26 mouse cellular contexts compared by ENCODE assay signal in genomic region chr4:149059713-149060112, GRCm38 (mm10). TPM values are rescaled to one million over a fixed set of nuclear protein-coding genes. Genes with fewer than 3 reads are reported as not detected.
DNase-seq lines count a peak whose midpoint lies in the region; ATAC-seq and TF ChIP-seq lines count a peak whose summit lies in the region.
"Had no signal": no experiment of that assay in that cellular context is flagged by ENCODE, and none has a peak within 500 bp of the region (broad histone marks: within the 10 kb centered on the region; RNA-seq: fewer than 3 reads in every experiment).

No protein-coding gene starts in this region.

- no peak for TF ChIP-seq POLR2A in liver, adult 2 months (IDR thresholded peaks at IDR 0.05; ENCODE audit: extremely low read depth, insufficient read depth, low read length)

- peak; percentile 61 for DNase-seq in gastrocnemius, adult 2 months
- no peak for DNase-seq in gastrocnemius, postnatal 14 days
- DNase-seq in liver, adult 2 months (ENCODE audit: extremely low read depth, low read depth, low spot score): peak; percentile 75
- no peak for DNase-seq in liver, embryonic 11.5 days (ENCODE audit: low spot score)
- DNase-seq: adrenal gland, adult 2 months; adrenal gland, postnatal 14 days; cerebellum, adult 11 months; cerebellum, adult 2 months; cerebellum, adult 9-11 months; cerebellum, postnatal 25 days; forebrain, postnatal 0 days; gastrocnemius, postnatal 10 days; heart, adult 2 months; heart, postnatal 10 days; heart, postnatal 36 days had no signal

- H3K4me3 ChIP-seq in gastrocnemius, adult 2 months: no peak overlapping the region
- H3K4me3 ChIP-seq in liver, adult 2 months (ENCODE audit: insufficient read depth, low read depth, low read length): no peak overlapping the region
- H3K4me3 ChIP-seq in liver, embryonic 11.5 days (ENCODE audit: low read depth, low read length): no peak overlapping the region
- no peak overlapping the region for H3K4me3 ChIP-seq in neural tube, embryonic 13.5 days
- no peak overlapping the region for H3K4me3 ChIP-seq in neural tube, embryonic 15.5 days (replicated peaks)
- H3K4me3 ChIP-seq: embryonic facial prominence, embryonic 12.5 days; embryonic facial prominence, embryonic 15.5 days; heart, adult 2 months; heart, embryonic 10.5 days; heart, embryonic 13.5 days had no signal

- H3K9me3 ChIP-seq in liver, embryonic 11.5 days (ENCODE audit: control insufficient read depth, low read length): no peaks in the 10 kb centered on the region
- H3K9me3 ChIP-seq in neural tube, embryonic 13.5 days: no peaks in the 10 kb centered on the region
- H3K9me3 ChIP-seq in neural tube, embryonic 15.5 days (replicated peaks): no peaks in the 10 kb centered on the region
- H3K9me3 ChIP-seq: embryonic facial prominence, embryonic 12.5 days; embryonic facial prominence, embryonic 15.5 days; heart, embryonic 10.5 days; heart, embryonic 13.5 days had no signal

- ATAC-seq in liver, embryonic 11.5 days (replicated peaks; ENCODE audit: low FRiP score): no peak
- ATAC-seq in neural tube, embryonic 13.5 days (ENCODE audit: low read depth): no peak
- ATAC-seq in neural tube, embryonic 15.5 days (ENCODE audit: low FRiP score): no peak
- ATAC-seq: CD4-positive, CD25-positive, alpha-beta regulatory T cell, adult 4 months; forebrain, embryonic 14.5 days; forebrain, postnatal 0 days; hindbrain, postnatal 0 days; intestine, postnatal 0 days had no signal

- H3K4me1 ChIP-seq in liver, adult 2 months (ENCODE audit: control insufficient read depth, insufficient read depth, low read length): peaks cover 5% of the 10 kb centered on the region
- H3K4me1 ChIP-seq in liver, embryonic 11.5 days (replicated peaks; ENCODE audit: control insufficient read depth, insufficient read depth, low read length): peaks cover 21% of the 10 kb centered on the region
- peaks cover 92% of the 10 kb centered on the region for H3K4me1 ChIP-seq in neural tube, embryonic 13.5 days (replicated peaks)
- H3K4me1 ChIP-seq in neural tube, embryonic 15.5 days: peaks cover 69% of the 10 kb centered on the region

- intact Hi-C loops in gastrocnemius, adult 2 months (cut with DNase I): no loop called here
- intact Hi-C loops in gastrocnemius, postnatal 14 days (cut with DNase I; ENCODE audit: low total_unique reads): loop anchor here (5.0 to 10.0 kb wide), 2 partner anchors 145 to 317 kb away; no protein-coding TSS in a partner anchor

- TF ChIP-seq CTCF in gastrocnemius, adult 2 months (IDR thresholded peaks at IDR 0.05): no peak
- no peak for TF ChIP-seq CTCF in liver, adult 2 months (IDR thresholded peaks at IDR 0.05; ENCODE audit: low read depth, low read length)

- no peak overlapping the region for H3K9ac ChIP-seq in liver, adult 2 months (ENCODE audit: low read depth, low read length)
- no peak overlapping the region for H3K9ac ChIP-seq in liver, embryonic 11.5 days (ENCODE audit: low read depth, low read length)
- H3K9ac ChIP-seq in neural tube, embryonic 13.5 days: no peak overlapping the region
- H3K9ac ChIP-seq in neural tube, embryonic 15.5 days (replicated peaks): no peak overlapping the region
- H3K9ac ChIP-seq: embryonic facial prominence, embryonic 12.5 days; embryonic facial prominence, embryonic 15.5 days; forebrain, postnatal 0 days; hindbrain, embryonic 14.5 days had no signal

- no peaks in the 10 kb centered on the region for H3K27me3 ChIP-seq in liver, adult 2 months (ENCODE audit: control insufficient read depth, insufficient read depth, low read length)
- no peaks in the 10 kb centered on the region for H3K27me3 ChIP-seq in liver, embryonic 11.5 days (replicated peaks; ENCODE audit: control insufficient read depth, insufficient read depth, low read length)
- H3K27me3 ChIP-seq in neural tube, embryonic 13.5 days: no peaks in the 10 kb centered on the region
- no peaks in the 10 kb centered on the region for H3K27me3 ChIP-seq in neural tube, embryonic 15.5 days (replicated peaks)
- H3K27me3 ChIP-seq: embryonic facial prominence, embryonic 12.5 days; embryonic facial prominence, embryonic 15.5 days; heart, embryonic 13.5 days had no signal

- WGBS in liver, adult 2 months: 46% methylated on average over 9 of the region's 9 CpGs
- WGBS in liver, embryonic 11.5 days: 87% methylated on average over 9 of the region's 9 CpGs
- WGBS in neural tube, embryonic 13.5 days: 93% methylated on average over 9 of the region's 9 CpGs
- 91% methylated on average over 9 of the region's 9 CpGs for WGBS in neural tube, embryonic 15.5 days

- H3K79me2 ChIP-seq in liver, adult 2 months (ENCODE audit: control insufficient read depth, insufficient read depth, low read length): peaks cover 43% of the 10 kb centered on the region

- H3K27ac ChIP-seq in gastrocnemius, adult 2 months: peak overlapping the region; percentile 16; the same call in 1 of the 2 replicates
- H3K27ac ChIP-seq in liver, adult 2 months (replicated peaks; ENCODE audit: insufficient read depth, low read depth, low read length): no peak overlapping the region
- H3K27ac ChIP-seq in liver, embryonic 11.5 days (ENCODE audit: low read depth, low read length): no peak overlapping the region
- H3K27ac ChIP-seq in neural tube, embryonic 13.5 days (replicated peaks): 0 out of 2 replicates have a peak overlapping the region, but pooled peaks have one; percentile 34
- H3K27ac ChIP-seq in neural tube, embryonic 15.5 days (replicated peaks): no peak overlapping the region
- H3K27ac ChIP-seq: embryonic facial prominence, embryonic 12.5 days; heart, adult 2 months; hindbrain, embryonic 14.5 days; hindbrain, postnatal 0 days had no signal

- H3K4me2 ChIP-seq in liver, embryonic 11.5 days: no peak overlapping the region
- H3K4me2 ChIP-seq in neural tube, embryonic 13.5 days: no peak overlapping the region
- no peak overlapping the region for H3K4me2 ChIP-seq in neural tube, embryonic 15.5 days
- H3K4me2 ChIP-seq: embryonic facial prominence, embryonic 12.5 days; embryonic facial prominence, embryonic 15.5 days; hindbrain, embryonic 14.5 days had no signal

- H3K36me3 ChIP-seq in liver, adult 2 months (ENCODE audit: control insufficient read depth, insufficient read depth, low read length): no peaks in the 10 kb centered on the region
- H3K36me3 ChIP-seq in liver, embryonic 11.5 days (ENCODE audit: control insufficient read depth, insufficient read depth, low read length): no peaks in the 10 kb centered on the region
- no peaks in the 10 kb centered on the region for H3K36me3 ChIP-seq in neural tube, embryonic 13.5 days
- no peaks in the 10 kb centered on the region for H3K36me3 ChIP-seq in neural tube, embryonic 15.5 days
- H3K36me3 ChIP-seq: embryonic facial prominence, embryonic 12.5 days; embryonic facial prominence, embryonic 15.5 days; heart, embryonic 10.5 days had no signal

RNA-seq across cellular contexts. Expression of gene Pex14, which starts 40.0 kb away (rescaled TPM):
- 10 to 100 TPM; 21.6 to 24.3 TPM for total RNA-seq in gastrocnemius, adult 2 months (2021)
- total RNA-seq in gastrocnemius, postnatal 14 days (2021): 10 to 100 TPM; 19.4 to 20.5 TPM
- 35.6 and 43.3 TPM in 2 replicates for total RNA-seq in liver, adult 2 months (2014; rRNA removed)
- 58.2 and 71.6 TPM in 2 replicates for polyA plus RNA-seq in liver, adult 2 months (2012; rRNA removed)
- polyA plus RNA-seq in liver, embryonic 11.5 days (2014; fragmentation: Nextera tagmentation; extraction: Ambion mirVana): 45.2 and 46.8 TPM in 2 replicates
- polyA plus RNA-seq in neural tube, embryonic 13.5 days (2015; fragmentation: Nextera tagmentation; extraction: Ambion mirVana): 50.5 and 52.9 TPM in 2 replicates
- polyA plus RNA-seq in neural tube, embryonic 15.5 days (2015; fragmentation: Nextera tagmentation; extraction: Ambion mirVana): 60.0 and 61.2 TPM in 2 replicates

RNA-seq across cellular contexts. Expression of gene Dffa, which starts 44.2 kb away (rescaled TPM):
- total RNA-seq in gastrocnemius, adult 2 months (2021): 10 to 100 TPM; 60.4 to 90.0 TPM
- total RNA-seq in gastrocnemius, postnatal 14 days (2021): 10 to 100 TPM; 43.4 to 47.4 TPM
- 11.8 and 13.2 TPM in 2 replicates for total RNA-seq in liver, adult 2 months (2014; rRNA removed)
- 14.5 and 14.8 TPM in 2 replicates for polyA plus RNA-seq in liver, adult 2 months (2012; rRNA removed)
- polyA plus RNA-seq in liver, embryonic 11.5 days (2014; fragmentation: Nextera tagmentation; extraction: Ambion mirVana): 37.4 and 37.7 TPM in 2 replicates
- 32.8 and 35.6 TPM in 2 replicates for polyA plus RNA-seq in neural tube, embryonic 13.5 days (2015; fragmentation: Nextera tagmentation; extraction: Ambion mirVana)
- polyA plus RNA-seq in neural tube, embryonic 15.5 days (2015; fragmentation: Nextera tagmentation; extraction: Ambion mirVana): 28.1 and 32.7 TPM in 2 replicates

Comparison
In these comparisons a context has a peak if more than half of its experiments do, and no peak if none do; other contexts are left out.
1. DNase-seq: peak in gastrocnemius, adult 2 months (single experiment) and liver, adult 2 months (single experiment); none in gastrocnemius, postnatal 14 days (single experiment) and liver, embryonic 11.5 days (single experiment).
2. H3K27ac ChIP-seq: peak in gastrocnemius, adult 2 months (single experiment) and neural tube, embryonic 13.5 days (single experiment); none in liver, adult 2 months (single experiment), liver, embryonic 11.5 days (single experiment) and neural tube, embryonic 15.5 days (single experiment).